Mouse (Mus musculus): Measurements from ENCODE around the gene Gipc1. TPM values are rescaled to one million over a fixed set of nuclear protein-coding genes. Genes with fewer than 3 reads are reported as not detected.

Gene Gipc1
- total RNA-seq, 2 experiments from 2014 or later: 37.8 to 44.0 TPM

- DNase-seq: no peak
Measured at GRCm38 (mm10) chr8:83680603-83681002, 28.1 kb downstream of the Gipc1 start.

- DNase-seq: no peak
Measured at GRCm38 (mm10) chr8:83681099-83681498, 28.6 kb downstream of the Gipc1 start.

- DNase-seq: no peak
Measured at GRCm38 (mm10) chr8:83684517-83684916, 32.0 kb downstream of the Gipc1 start.

GRCm38 (mm10) chr8:83689264-83689663, 36.8 kb downstream of the Gipc1 start:
- DNase-seq: no peak

GRCm38 (mm10) chr8:83693609-83694236, 41.2 kb downstream of the Gipc1 start:
- peak; percentile 37 to 56 for DNase-seq

- no peak for DNase-seq
Measured at GRCm38 (mm10) chr8:83694369-83695160, 42.1 kb downstream of the Gipc1 start.

- DNase-seq: no peak
Measured at GRCm38 (mm10) chr8:83695351-83696106, 43.1 kb downstream of the Gipc1 start.

GRCm38 (mm10) chr8:83697374-83698220, 45.1 kb downstream of the Gipc1 start:
- DNase-seq: peak; percentile 88 to 89

- peak; percentile 42 to 54 for DNase-seq
Measured at GRCm38 (mm10) chr8:83698291-83698660, 45.8 kb downstream of the Gipc1 start.

- DNase-seq: peak; percentile 88 to 94
Measured at GRCm38 (mm10) chr8:83698661-83699453, 46.4 kb downstream of the Gipc1 start, which contains the start of gene Pkn1. Gene Pkn1, minus strand, starts transcription at chr8:83699179.

- no peak for DNase-seq
Measured at GRCm38 (mm10) chr8:83699566-83699965, 47.1 kb downstream of the Gipc1 start.

- no peak for DNase-seq
Measured at GRCm38 (mm10) chr8:83700423-83701085, 48.1 kb downstream of the Gipc1 start.

GRCm38 (mm10) chr8:83703426-83703825, 50.9 kb downstream of the Gipc1 start:
- DNase-seq: no peak

GRCm38 (mm10) chr8:83706411-83706810, 53.9 kb downstream of the Gipc1 start:
- no peak for DNase-seq

- no peak for DNase-seq
Measured at GRCm38 (mm10) chr8:83707554-83707953, 55.1 kb downstream of the Gipc1 start.

Other genes starting within 250 kb of the Gipc1 start
- 10 to 100 TPM; 75.2 to 83.3 TPM for gene Scoc, start 194.3 kb upstream of the Gipc1 start, total RNA-seq (2021)
- gene Olfr370, start 116.9 kb upstream of the Gipc1 start, total RNA-seq (2021): not detected
- 100 to 1,000 TPM; 218 to 228 TPM for gene Ndufb7, start 86.0 kb upstream of the Gipc1 start, total RNA-seq (2021)
- gene Tecr, start 44.7 kb upstream of the Gipc1 start, total RNA-seq (2021): 100 to 1,000 TPM; 450 to 470 TPM
- 10 to 100 TPM; 38.5 to 57.2 TPM for gene Dnajb1, start 44.5 kb upstream of the Gipc1 start, total RNA-seq (2021)
- 1 to 10 TPM in 1 of 2 experiments, under 1 TPM in 1; 0.63 to 2.2 TPM for gene Ptger1, start 14.0 kb downstream of the Gipc1 start, total RNA-seq (2021)
- gene Pkn1, start 46.5 kb downstream of the Gipc1 start, total RNA-seq (2021): 100 to 1,000 TPM in 1 of 2 experiments, 10 to 100 TPM in 1; 98.0 to 123 TPM
- 10 to 100 TPM; 21.6 to 24.8 TPM for gene Ddx39, start 62.5 kb downstream of the Gipc1 start, total RNA-seq (2021)
- gene Adgre5, start 88.6 kb downstream of the Gipc1 start, total RNA-seq (2021): 10 to 100 TPM; 33.8 to 34.6 TPM
- gene Adgrl1, start 247.4 kb downstream of the Gipc1 start, total RNA-seq (2021): 10 to 100 TPM; 62.4 to 73.4 TPM

Measured in adrenal gland, postnatal 36 days (tissue).